Mouse (Mus musculus) testis, postnatal 10 days (tissue): ENCODE data around the gene Gm21671.
A peak's percentile ranks its signal among the peaks of the same experiment; 100 is the strongest.
"Not testable (repeated sequence)": the region's sequence is repeated elsewhere in the genome, so short reads cannot be mapped to it uniquely, and the experiment has no call there.

Source experiments
- DNase-seq: peaks from one replicate; pipeline ENCODE4 v3.0.0; 2021; ENCODE audit warnings: low spot score

The Gm21671 gene

DNA sequence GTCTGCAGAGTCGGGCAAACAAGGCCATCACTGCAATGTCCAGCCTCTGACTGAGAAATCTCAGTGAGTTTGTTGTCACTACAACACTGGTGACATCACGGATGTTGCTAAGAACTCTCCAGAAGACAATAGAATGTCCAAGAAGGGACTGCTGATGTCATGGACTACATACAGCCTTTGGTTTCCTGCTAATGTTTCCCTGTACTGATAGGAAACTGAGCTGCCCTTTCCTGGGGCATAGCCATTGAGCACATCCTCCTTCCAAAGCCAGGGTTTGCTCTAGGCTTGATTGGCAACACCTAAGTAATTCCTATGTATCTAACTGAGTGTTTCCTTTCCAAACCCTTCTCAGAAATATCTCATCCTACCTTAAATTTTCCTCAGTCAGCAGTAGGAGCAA lies at the start of gene Gm21671:
Gm21671 (minus strand) TSS at position 101 of the 400 bp plus-strand sequence.
- not testable (repeated sequence) for DNase-seq

DNA sequence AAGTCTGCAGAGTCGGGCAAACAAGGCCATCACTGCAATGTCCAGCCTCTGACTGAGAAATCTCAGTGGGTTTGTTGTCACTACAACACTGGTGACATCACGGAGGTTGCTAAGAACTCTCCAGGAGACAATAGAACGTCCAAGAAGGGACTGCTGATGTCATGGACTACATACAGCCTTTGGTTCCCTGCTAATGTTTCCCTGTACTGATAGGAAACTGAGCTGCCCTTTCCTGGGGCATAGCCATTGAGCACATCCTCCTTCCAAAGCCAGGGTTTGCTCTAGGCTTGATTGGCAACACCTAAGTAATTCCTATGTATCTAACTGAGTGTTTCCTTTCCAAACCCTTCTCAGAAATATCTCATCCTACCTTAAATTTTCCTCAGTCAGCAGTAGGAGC lies 34.3 kb upstream of the Gm21671 start, which contains the start of gene Gm21698:
Gm21698 (minus strand) TSS at position 101 of the 400 bp plus-strand sequence.
- DNase-seq = not testable (repeated sequence)

DNA sequence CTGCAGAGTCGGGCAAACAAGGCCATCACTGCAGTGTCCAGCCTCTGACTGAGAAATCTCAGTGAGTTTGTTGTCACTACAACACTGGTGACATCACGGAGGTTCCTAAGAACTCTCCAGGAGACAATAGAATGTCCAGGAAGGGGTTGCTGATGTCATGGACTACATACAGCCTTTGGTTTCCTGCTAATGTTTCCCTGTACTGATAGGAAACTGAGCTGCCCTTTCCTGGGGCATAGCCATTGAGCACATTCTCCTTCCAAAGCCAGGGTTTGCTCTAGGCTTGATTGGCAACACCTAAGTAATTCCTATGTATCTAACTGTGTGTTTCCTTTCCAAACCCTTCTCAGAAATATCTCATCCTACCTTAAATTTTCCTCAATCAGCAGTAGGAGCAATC lies 18.3 kb upstream of the Gm21671 start, which contains the start of gene Gm21680:
Gm21680 (minus strand) TSS at position 101 of the 400 bp plus-strand sequence.
- not testable (repeated sequence) for DNase-seq

DNA sequence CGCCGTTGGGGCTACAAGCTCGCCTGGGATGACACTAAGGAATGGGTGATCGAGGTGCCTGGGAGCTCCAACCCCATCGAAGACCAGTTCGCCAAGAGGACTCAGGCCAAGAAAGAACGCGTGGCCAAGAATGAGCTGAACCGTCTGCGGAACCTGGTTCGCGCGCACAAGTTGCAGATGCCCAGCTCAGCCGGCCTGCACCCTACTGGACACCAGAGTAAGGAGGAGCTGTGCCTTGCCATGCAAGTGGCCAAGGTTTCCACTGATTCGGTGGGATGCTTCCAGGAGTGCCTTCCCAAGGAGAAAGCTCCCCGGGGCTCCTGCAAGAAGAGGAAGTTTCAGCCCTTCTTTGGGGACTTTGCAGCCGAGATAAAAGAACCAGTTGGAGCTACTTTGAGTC lies 2.8 kb upstream of the Gm21671 start:
- not testable (repeated sequence) for DNase-seq

DNA sequence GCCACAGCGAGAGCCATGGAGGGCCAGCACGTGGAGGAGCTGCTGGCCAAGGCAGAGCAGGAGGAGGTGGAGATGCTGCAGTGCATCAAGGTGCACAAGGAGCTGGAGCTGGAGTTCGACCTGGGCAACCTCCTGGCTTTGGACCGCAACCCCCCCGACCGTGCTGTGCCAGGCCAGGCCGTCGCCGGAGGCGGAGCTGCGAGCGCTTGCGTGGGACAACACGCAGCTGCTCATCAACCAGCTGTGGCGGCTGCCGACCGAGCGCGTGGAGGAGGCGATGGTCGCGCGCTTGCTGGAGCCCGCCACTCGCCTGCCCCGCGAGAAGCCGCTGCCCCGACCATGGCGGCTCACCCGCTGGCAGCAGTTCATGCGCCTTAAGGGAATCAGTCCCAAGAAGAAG lies 2.4 kb upstream of the Gm21671 start:
- peak; percentile 54 for DNase-seq

DNA sequence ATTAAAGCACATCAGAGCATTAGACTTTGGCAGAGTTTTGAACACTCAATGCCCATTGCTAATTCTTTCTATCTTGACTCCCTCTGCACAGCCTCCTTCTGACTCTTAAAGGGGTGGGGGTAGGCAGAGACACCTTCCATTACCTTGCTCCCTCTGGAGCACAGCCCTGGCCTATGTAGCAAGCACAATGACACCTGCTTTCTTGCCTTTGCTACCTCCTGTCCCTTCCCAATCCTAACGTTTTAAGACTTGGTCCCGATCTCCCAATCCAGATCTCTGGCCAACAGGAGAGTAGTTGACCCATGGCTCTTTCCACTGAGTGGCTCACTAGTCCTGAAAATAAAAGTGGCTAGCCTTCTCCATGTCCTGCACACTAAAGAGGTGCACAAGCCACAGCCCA lies 8.8 kb downstream of the Gm21671 start:
- DNase-seq = not testable (repeated sequence)

DNA sequence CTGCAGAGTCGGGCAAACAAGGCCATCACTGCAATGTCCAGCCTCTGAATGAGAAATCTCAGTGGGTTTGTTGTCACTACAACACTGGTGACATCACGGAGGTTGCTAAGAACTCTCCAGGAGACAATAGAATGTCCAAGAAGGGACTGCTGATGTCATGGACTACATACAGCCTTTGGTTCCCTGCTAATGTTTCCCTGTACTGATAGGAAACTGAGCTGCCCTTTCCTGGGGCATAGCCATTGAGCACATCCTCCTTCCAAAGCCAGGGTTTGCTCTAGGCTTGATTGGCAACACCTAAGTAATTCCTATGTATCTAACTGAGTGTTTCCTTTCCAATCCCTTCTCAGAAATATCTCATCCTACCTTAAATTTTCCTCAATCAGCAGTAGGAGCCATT lies 11.9 kb downstream of the Gm21671 start, which contains the start of gene Gm21663:
Gm21663 (minus strand) TSS at position 101 of the 400 bp plus-strand sequence.
- not testable (repeated sequence) for DNase-seq
